Mouse (Mus musculus) CH12.LX (cell line): Measurements from ENCODE around the gene Mtf1.
A peak's percentile ranks its signal among the peaks of the same experiment; 100 is the strongest.

Experiments
- CTCF ChIP-seq, 2 experiments: IDR thresholded peaks in 1 of 2; conservative IDR thresholded peaks in 1 of 2; 2 replicates each; pipeline ENCODE4 v1.5.1; 2011 to 2012; ENCODE audit warnings: low read depth in 2 of 2, low read length in 2 of 2, improper control_type of control experiment in 1 of 2, inconsistent platforms in 1 of 2, mild to moderate bottlenecking in 1 of 2, moderate library complexity in 1 of 2
- E2F4 ChIP-seq: IDR thresholded peaks from 2 replicates; pipeline ENCODE4 v1.6.1; 2011; ENCODE audit warnings: low read depth, low read length, improper control_type of control experiment; ENCODE audit not compliant: insufficient replicate concordance
- JUND ChIP-seq: conservative IDR thresholded peaks from 2 replicates; pipeline ENCODE4 v1.6.1; 2011; ENCODE audit warnings: low read depth, low read length, improper control_type of control experiment
- POLR2A ChIP-seq: IDR thresholded peaks from 2 replicates; pipeline ENCODE4 v1.6.1; 2011; ENCODE audit warnings: low read depth, mild to moderate bottlenecking, improper control_type of control experiment, low read length
- POLR2AphosphoS2 ChIP-seq: IDR thresholded peaks from 2 replicates; pipeline ENCODE4 v1.6.1; 2011; ENCODE audit warnings: low read depth, low read length, improper control_type of control experiment
- SIN3A ChIP-seq: IDR thresholded peaks from 2 replicates; pipeline ENCODE4 v1.6.1; 2012; ENCODE audit warnings: low read length, improper control_type of control experiment, inconsistent platforms
- TCF12 ChIP-seq: IDR thresholded peaks from 2 replicates; pipeline ENCODE4 v1.6.1; 2014; ENCODE audit warnings: low read depth, mild to moderate bottlenecking, inconsistent platforms, low read length, improper control_type of control experiment
- USF1 ChIP-seq: IDR thresholded peaks from 2 replicates; pipeline ENCODE4 v1.6.1; 2014; ENCODE audit warnings: low read depth, mild to moderate bottlenecking, inconsistent platforms, low read length, improper control_type of control experiment
- ZNF384 ChIP-seq: IDR thresholded peaks from 2 replicates; pipeline ENCODE4 v1.6.1; 2012; ENCODE audit warnings: low read depth, low read length, improper control_type of control experiment, inconsistent platforms

DNA sequence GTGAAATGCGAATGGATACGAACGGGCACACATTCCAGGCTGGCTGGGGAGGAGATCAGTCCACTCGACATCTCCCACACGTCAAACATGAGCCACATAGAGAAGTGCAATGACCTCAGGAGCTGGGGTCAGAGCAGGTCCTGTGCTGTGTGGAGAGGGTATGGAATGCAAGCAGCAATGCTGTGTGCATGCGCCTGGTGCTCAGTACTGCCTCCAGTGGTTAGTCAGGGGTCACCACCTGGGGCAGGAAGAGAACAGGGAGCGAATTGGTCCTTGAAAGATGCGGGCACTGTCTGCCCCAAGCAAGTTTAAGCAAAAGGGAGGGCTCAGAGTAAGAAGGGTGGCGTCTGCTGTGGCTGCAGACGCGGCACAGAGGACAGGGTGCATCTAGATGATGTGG is 41.6 kb downstream of the Mtf1 start:
- TF ChIP-seq POLR2A (no peak), SIN3A (no peak), JUND (no peak), TCF12 (0 out of 2 replicates have a peak, but pooled peaks have one; percentile 21), CTCF (conservative IDR thresholded peaks at IDR 0.05 in 1 of 2, IDR thresholded peaks at IDR 0.05 in 1 of 2; ENCODE audit: low read depth in 2 of 2, low read length in 2 of 2) (peak; percentile 62 to 76), ZNF384 (no peak), POLR2AphosphoS2 (no peak), E2F4 (no peak), USF1 (no peak)
